Mouse (Mus musculus) NIH3T3 (cell line): Measurements from ENCODE around the gene Pccb.
A peak's percentile ranks its signal among the peaks of the same experiment; 100 is the strongest.

Experiments used
- DNase-seq: peaks from one replicate; pipeline ENCODE4 v3.0.0-alpha.2; 2012; ENCODE audit warnings: low read depth

Pccb gene

GRCm38 (mm10) chr9:101034448-101035098, at the start of gene Pccb:
TSS of gene Pccb (minus strand) at chr9:101034898.
- DNase-seq, result peak; percentile 98

DNA sequence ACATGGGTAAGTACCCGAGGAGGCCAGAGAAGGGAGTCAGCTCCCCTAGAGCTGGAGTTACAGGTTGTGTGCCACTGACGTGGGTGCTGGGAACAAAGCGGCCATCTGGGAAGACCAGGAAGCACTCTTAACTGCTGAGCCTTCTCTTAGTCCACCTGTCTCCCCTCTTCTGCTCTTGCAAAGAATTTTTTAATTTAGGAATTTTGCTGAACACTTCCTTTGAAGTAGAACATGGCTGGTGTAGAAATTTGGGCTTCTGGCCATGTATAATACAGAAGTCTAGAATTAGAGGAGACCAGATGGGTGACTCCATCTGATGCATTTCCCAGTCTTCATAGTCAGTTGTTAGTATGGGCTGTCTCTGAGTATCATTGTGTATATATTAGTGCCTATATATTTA, 49.0 kb upstream of the Pccb start:
- no peak for DNase-seq

DNA sequence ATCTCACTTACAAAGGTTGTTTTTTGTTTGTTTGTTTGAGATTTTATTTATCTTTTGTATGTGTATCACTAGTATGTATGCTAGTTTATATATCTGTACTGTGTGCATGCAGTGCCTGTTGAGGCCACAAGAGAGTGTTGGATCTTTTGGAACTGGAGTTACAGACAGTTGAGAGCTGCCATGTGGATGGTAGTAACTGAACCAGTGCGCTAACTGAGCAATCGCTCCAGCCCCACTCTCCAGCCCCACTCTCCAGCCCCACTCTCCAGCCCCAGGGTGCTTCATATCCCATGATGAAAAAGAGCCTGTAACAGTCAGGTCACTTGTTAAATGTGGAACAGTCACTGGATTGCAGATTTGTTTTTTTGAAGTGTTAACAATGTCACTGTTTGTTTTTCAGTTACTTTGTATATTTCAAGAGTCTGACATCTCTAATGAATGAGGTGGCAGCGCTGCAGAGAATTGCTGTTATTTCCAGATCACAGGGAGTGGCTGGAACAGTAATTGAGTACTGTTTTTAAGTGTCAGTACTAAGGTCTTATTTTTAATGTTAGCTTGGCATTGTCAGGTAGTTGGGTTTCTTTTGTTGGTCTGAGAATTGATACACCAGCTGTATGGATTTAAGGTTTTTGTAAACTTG, 45.5 kb upstream of the Pccb start:
- DNase-seq, result no peak

GRCm38 (mm10) chr9:101078579-101078978, 43.9 kb upstream of the Pccb start:
- no peak for DNase-seq

- no peak for DNase-seq
These were observed 42.8 kb upstream of the Pccb start for GRCm38 (mm10) chr9:101077486-101077885.

- peak; percentile 67 for DNase-seq
These were observed 41.6 kb upstream of the Pccb start for GRCm38 (mm10) chr9:101076095-101076875.

- DNase-seq, result no peak
These were observed 41.0 kb upstream of the Pccb start for GRCm38 (mm10) chr9:101075694-101076093.

GRCm38 (mm10) chr9:101075091-101075581, 40.4 kb upstream of the Pccb start:
- DNase-seq, result peak; percentile 24

DNA sequence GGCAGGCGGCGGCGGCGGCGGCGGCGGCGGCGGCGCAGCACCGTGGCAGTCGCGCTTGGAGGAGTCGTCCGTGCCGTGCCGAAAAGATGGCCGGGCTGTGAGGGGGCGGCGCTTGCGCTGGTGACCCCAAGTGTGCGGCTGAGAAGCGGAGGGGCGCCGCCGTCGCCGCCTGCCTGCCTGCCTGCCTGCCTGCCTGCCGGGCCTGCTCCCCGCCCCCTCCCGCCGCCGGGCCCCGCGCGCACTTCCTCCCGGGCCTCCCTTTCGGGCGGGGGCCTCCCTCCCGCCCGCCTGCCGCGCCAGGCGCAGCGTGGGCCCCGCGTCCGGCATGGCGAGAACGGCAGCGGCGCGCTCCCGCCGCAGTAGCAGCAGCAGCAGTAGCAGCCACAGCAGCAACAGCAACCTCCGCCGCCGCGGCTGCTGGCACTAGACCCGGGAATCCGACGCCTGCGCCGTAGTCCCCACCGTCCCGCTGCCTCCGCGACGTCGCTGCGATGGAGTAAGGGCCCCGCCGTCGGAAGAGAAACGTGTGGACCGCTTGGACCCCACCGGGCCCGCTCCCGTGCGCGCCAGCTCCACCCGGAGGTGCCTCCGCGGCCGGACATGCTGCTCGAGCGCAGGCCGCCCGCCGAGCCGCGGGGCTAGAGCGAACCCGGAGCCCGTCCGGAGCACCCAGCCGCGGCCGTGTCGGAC, 39.8 kb upstream of the Pccb start:
- peak; percentile 81 for DNase-seq

- DNase-seq, result no peak
These were observed 39.3 kb upstream of the Pccb start, which contains the start of gene Msl2 for GRCm38 (mm10) chr9:101073987-101074331. TSS of gene Msl2 (plus strand) at chr9:101074101.

DNA sequence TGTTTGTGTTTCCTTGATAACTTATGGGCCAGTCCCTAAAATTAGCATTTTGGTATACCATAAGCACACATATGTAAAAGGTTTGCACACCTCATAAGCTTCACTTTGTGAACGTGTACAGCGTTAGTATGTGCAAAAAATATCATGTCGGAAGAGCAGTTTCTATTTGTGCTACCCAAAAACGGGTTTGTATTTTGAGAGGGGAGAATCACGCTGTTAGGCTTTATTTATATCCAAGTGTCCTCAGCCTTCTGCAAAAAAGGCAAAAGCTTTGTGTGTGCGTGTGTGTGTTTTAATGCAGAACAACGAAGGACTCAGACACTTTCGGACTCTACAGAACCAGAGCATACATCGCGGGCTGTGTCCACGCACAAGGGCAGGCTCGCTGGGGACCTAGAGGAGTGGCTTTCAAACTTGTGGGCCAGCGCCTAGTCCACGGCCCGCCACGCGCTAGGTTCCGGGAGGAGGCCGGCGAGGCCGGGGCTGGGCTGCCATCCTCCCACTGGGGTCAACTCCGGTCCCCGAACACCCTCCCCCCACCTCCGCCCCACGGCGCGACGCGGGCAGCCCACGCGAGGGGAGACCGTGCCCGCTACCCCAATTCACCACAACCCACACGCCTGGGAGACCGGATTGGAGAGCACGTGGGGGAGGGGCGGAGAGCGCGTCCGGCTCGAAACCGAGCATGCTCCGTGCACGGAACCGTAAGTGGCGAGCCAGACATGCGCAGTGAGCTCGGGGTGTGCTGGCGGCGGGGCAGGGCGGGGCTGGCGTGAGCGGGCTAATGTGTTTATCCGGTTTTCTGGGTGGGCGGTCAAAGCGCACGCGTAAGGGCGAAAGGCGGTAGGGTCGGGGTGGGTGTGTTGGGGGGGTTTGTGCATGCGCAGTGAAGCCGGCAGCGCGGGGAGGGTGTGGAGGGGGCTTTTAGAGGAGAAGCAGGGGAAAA, 38.6 kb upstream of the Pccb start:
- DNase-seq, result peak; percentile 98

GRCm38 (mm10) chr9:101072506-101072905, 37.8 kb upstream of the Pccb start:
- peak; percentile 38 for DNase-seq

DNA sequence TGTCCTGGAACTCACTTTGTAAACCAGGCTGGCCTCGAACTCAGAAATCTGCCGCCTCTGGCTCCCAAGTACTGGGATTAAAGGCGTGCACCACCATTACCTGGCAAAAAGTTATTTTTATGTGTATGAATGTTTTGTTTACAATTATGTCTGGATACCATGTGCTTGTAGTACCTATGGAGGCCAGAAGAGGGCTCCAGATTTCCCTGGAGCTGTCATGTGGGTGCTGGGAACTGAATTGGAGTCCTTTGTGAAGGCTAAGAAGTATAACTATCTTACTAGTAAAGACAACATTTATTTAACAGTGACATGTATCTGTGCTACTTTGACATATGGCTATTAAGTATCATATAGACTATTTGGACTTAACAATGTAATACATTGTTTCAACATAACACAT, 35.1 kb upstream of the Pccb start:
- peak; percentile 24 for DNase-seq

DNA sequence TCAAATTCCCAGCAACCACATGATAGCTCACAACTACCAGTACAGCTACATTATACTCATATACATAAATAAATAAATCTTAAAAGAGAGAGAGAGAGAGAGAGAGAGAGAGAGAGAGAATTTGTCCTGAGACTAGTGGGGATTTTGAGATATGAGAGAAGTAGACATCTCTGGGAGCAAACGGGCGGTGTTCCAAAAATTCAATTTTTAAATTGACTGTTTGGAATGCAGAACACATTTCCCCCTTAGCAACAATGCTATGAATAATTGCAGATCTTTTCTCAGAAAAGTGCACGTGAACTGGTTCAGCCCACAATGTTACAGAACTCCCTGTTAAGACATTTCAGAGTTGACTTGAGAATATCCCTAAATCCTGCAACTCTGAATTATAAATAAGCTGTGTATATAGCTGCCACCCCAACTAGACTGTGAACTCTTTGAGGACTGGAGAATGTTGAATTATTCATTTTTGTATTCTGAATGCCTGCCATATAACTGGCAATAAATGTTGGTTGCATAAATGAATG, 30.4 kb upstream of the Pccb start:
- DNase-seq, result no peak

GRCm38 (mm10) chr9:101062253-101062780, 27.6 kb upstream of the Pccb start:
- no peak for DNase-seq

GRCm38 (mm10) chr9:101061035-101061434, 26.3 kb upstream of the Pccb start:
- no peak for DNase-seq

- DNase-seq, result no peak
These were observed 22.5 kb upstream of the Pccb start for GRCm38 (mm10) chr9:101057156-101057555.

DNA sequence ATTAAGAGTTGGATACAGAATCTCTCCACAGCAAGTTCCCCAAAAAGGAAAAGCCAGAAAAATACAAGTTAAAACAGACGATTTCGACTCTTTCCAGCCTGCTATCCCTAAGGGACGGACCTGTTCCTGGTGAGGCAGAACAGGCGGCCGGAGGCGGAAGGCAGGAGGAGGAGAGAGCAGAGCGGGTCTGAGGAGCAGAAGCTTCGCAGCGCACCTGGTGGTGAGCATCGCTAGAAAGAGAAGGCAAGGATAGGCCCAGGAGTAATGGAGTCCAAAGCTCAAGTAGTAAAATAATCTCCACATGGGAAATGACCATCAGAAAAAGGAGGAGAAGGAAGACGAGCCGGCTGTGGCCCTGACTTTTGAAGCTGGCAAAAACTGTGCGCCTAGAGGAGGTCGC, 18.6 kb upstream of the Pccb start:
- no peak for DNase-seq

DNA sequence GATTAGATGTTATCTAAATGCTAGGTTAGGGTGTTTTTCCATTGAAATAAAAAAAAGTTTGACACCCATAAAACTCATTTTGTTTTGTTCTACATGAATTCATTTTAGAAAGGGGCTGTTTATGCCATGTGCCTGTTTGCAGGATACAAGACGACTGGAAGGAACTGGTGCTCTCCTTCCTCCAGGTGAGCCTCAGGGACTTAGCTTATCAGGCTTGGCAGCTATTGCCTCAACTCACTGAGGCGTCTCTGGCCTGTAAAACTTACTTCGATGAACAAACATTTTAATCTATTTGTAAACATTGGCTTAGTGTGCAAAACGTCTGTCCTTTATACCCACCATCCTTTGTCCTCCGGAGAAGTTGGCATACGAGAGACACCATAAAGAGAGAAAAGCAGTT, 18.0 kb upstream of the Pccb start:
- DNase-seq, result no peak

DNA sequence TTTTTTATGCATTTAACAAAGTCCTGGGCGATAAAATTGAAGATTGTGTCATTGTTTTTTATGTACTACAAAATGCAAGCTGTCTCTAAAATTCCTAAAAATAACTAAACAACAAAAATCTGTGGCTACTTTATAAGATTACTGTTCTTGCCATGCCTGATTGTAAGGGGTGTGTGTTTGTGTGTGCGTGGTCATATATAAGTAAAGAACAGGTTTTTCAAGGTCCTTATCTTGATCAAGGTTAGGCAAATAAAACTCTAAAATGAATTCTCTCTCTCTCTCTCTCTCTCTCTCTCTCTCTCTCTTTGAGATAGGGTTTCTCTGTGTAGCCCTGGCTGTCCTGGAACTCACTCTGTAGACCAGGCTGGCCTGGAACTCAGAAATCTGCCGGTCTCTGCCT, 17.3 kb upstream of the Pccb start:
- no peak for DNase-seq
